Mouse (Mus musculus) forebrain, embryonic 13.5 days (tissue): ENCODE measurements at regions not wholly inside any gene's neighbourhood (a gene's known extent, or its start where the extent isn't known, plus 50 kb on each side); places are given as distances from the start of the nearest gene placed in this dataset.

Experiments used
- ATAC-seq: fragments of 200-750 bp; cut with Nextera tagmentation; 2 replicates; pipeline ENCODE4 v1.8.0; 2017
- H3K27ac ChIP-seq: fragments of 300-500 bp; sonication (generic); 2 replicates; pipeline ENCODE4 v1.5.1; 2015; ENCODE audit warnings: inconsistent platforms, mild to moderate bottlenecking, moderate library complexity
- H3K27me3 ChIP-seq: fragments of 300-500 bp; sonication (generic); 2 replicates; pipeline ENCODE4 v1.6.1; 2015; ENCODE audit warnings: mild to moderate bottlenecking, inconsistent platforms
- H3K36me3 ChIP-seq: fragments of 300-500 bp; sonication (generic); 2 replicates; pipeline ENCODE4 v1.6.1; 2015; ENCODE audit warnings: mild to moderate bottlenecking, inconsistent platforms; ENCODE audit not compliant: poor library complexity, severe bottlenecking
- H3K4me1 ChIP-seq: fragments of 300-500 bp; sonication (generic); 2 replicates; pipeline ENCODE4 v1.6.1; 2015; ENCODE audit warnings: inconsistent platforms
- H3K4me2 ChIP-seq: fragments of 300-500 bp; sonication (generic); 2 replicates; pipeline ENCODE4 v1.6.1; 2015; ENCODE audit warnings: inconsistent platforms, mild to moderate bottlenecking, moderate library complexity
- H3K4me3 ChIP-seq: fragments of 300-500 bp; sonication (generic); 2 replicates; pipeline ENCODE4 v1.5.1; 2015; ENCODE audit warnings: mild to moderate bottlenecking, inconsistent platforms
- H3K9ac ChIP-seq: fragments of 300-500 bp; sonication (generic); 2 replicates; pipeline ENCODE4 v1.6.1; 2015; ENCODE audit warnings: mild to moderate bottlenecking, inconsistent platforms
- H3K9me3 ChIP-seq: fragments of 300-500 bp; sonication (generic); replicated peaks from 2 replicates; pipeline ENCODE4 v1.6.1; 2016; ENCODE audit warnings: inconsistent platforms
- WGBS: fragments of 180-500 bp; shearing (Covaris S2); methylation state at CpG from one replicate; pipeline ENCODE4 v1.1.7; 2015; 5-methylcytosine and 5-hydroxymethylcytosine counted together

DNA sequence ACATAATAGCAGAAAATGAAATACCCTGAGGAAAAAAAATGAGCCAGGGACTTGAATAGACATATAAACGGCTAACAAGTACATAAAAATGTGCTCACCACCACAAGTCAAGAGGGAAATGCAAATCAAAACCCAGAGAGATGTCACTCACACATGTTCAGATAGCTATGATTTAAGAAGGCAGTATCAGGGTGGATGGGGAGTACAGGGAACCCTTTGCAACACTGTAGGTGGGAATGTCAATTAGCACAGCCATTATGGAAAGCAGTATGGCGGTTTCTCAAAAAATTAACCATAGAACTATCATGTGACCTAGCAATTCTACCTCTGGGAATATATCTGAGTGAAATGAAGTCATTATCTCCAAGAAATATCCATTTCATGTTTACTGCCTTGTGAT, 337.6 kb downstream of the Ttll7 start:
- H3K27me3 ChIP-seq = no peaks in the 10 kb centered on the region
- H3K4me1 ChIP-seq = no peaks in the 10 kb centered on the region
- H3K4me2 ChIP-seq = no peak overlapping the region
- H3K36me3 ChIP-seq = no peaks in the 10 kb centered on the region
- 77% methylated on average over 2 of the region's 2 CpGs for WGBS
- H3K4me3 ChIP-seq = no peak overlapping the region
- no peak for ATAC-seq
- no peaks in the 10 kb centered on the region for H3K9me3 ChIP-seq
- no peak overlapping the region for H3K9ac ChIP-seq
- no peak overlapping the region for H3K27ac ChIP-seq

DNA sequence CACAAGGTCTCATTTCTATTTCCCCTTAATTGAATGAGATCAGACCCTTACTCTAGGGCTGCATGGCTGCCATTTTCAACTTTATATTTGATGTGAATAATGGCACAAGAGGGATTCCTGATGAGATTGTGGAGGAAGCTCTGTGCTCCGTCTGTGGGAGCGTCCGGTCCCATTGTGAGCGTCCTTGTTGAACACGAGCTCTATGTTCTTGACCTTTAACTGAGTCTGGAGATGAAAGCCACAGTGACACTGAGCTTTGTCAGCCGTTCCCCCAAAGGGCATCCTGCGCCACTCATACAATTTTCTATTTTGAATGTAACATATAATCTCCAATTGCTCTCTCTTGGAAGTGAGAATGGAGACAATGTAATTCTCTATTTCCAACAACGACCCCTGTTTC, 344.5 kb downstream of the Ttll7 start:
- Histone ChIP-seq H3K9me3 (no peaks in the 10 kb centered on the region; the same call in 1 of the 2 replicates), H3K4me2 (no peak overlapping the region), H3K9ac (no peak overlapping the region), H3K4me3 (no peak overlapping the region), H3K4me1 (no peaks in the 10 kb centered on the region), H3K27me3 (no peaks in the 10 kb centered on the region), H3K36me3 (no peaks in the 10 kb centered on the region), H3K27ac (no peak overlapping the region)
- WGBS = 84% methylated on average over 8 of the region's 8 CpGs
- no peak for ATAC-seq

DNA sequence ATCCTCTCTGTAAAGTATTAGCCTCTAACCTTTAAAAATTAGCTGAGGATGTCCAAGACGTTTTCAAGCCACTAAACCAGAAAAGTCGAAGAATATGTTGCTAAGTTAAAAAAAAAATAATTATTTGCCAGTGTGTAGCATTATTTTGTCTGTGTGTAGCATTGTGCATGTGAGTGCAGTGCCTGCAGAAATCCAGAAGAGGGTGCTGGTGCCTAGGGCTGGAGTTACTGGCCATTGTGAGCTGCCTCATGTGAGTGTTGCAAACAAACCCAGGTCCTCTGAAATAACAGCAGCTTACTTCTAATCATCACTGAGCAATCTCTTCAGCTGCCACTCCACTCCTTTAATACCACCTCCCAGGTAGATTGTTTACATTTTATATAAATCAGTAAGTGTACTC, 345.0 kb downstream of the Ttll7 start:
- whole genome bisulfite sequencing = 57% methylated on average over 2 of the region's 2 CpGs
- Histone ChIP-seq H3K36me3 (no peaks in the 10 kb centered on the region), H3K9ac (no peak overlapping the region), H3K4me2 (no peak overlapping the region), H3K4me1 (no peaks in the 10 kb centered on the region), H3K9me3 (no peaks in the 10 kb centered on the region; the same call in 1 of the 2 replicates), H3K4me3 (no peak overlapping the region), H3K27ac (no peak overlapping the region), H3K27me3 (no peaks in the 10 kb centered on the region)
- ATAC-seq = no peak

DNA sequence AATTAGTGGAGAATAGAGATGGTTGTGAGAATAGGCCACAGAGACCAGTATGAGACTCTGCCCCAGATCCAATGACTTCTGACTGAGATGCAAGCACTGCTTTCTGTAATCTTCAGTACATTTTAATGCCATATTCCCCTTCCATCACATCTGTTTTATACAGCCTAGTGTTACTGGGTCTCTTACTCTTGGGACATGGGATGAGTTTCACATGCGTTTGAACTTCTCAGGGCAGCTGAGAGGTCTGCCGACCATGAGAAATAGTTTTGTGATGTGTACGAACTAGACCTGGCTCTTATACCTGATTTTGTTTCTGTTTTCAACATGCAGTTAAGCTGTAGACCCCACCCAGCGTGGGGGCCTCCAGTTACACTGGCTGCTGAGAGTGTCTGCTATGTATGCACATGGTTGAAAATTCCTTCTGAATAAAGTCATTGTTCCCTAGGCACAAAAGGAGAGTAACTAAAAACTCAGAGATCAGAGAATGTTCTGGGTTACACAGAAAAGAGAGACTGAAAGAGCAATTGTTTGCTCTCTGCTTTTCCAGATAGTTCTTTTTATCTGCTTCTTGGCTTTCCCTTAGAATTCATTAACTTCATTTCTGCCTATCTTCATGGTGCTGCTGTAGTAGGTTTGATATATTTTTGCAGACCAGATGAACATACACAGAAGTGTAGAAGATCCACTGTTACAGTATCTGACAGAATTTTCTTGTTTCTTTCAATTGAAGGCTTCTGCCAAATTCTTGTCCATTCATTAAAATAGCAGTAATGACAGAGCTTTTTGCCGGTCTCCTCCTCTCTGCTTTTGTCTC, 359.2 kb downstream of the Ttll7 start:
- Histone ChIP-seq H3K36me3 (no peaks in the 10 kb centered on the region), H3K4me2 (no peak overlapping the region), H3K27ac (no peak overlapping the region), H3K4me1 (peaks cover 8% of the 10 kb centered on the region; the same call in 1 of the 2 replicates), H3K9ac (no peak overlapping the region), H3K9me3 (no peaks in the 10 kb centered on the region), H3K4me3 (no peak overlapping the region), H3K27me3 (no peaks in the 10 kb centered on the region)
- 31% methylated on average over 5 of the region's 5 CpGs for WGBS
- no peak for ATAC-seq

DNA sequence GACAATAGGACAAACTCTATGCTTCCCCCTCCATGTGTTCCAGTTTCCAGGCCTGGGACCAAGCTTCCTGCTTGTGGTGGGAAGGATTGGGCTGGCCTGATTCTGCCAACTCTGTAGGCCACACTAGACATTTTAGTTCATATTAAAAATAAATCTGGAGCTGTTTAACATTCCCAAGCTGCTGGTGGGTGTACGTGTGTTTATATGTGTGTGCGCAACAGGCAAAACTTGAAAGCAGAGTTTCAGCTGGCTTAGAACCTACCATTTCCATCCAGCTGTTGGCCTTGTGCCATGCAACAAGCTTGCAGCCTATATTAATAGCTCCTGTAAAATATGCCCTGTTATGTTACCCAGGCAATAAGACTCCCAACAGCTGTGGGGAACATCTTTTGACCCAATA, 376.5 kb downstream of the Ttll7 start:
- H3K9ac ChIP-seq = no peak overlapping the region

DNA sequence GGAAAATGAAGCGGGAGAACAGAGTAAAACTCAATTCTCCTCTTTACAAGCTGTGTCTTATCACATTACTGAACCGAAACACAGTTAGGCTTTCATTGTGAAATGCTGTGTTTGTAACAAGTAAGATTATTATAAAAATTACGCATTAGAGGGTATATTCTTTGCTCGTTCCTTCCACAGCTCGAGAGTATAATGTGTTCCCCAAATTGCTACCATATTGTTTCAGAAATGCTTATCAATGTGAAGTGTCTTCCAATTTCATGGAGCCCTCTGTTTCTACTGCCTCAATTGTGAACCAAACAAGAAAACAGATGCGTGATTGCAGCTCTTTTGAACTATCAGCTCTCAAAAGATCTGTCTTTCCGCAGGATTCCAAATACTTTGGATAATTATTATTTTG, 378.4 kb downstream of the Ttll7 start:
- H3K9ac ChIP-seq = no peak overlapping the region
- ATAC-seq = peak; percentile 73
- H3K4me2 ChIP-seq = no peak overlapping the region
- no peak overlapping the region for H3K27ac ChIP-seq
- H3K36me3 ChIP-seq = no peaks in the 10 kb centered on the region
- no peaks in the 10 kb centered on the region for H3K27me3 ChIP-seq
- no peaks in the 10 kb centered on the region for H3K9me3 ChIP-seq
- 76% methylated on average over 7 of the region's 7 CpGs for WGBS
- H3K4me1 ChIP-seq = no peaks in the 10 kb centered on the region
- H3K4me3 ChIP-seq = no peak overlapping the region

More for the DNA sequence above, 376.5 kb downstream of the Ttll7 start:
- no peak overlapping the region for H3K4me2 ChIP-seq
- H3K36me3 ChIP-seq = no peaks in the 10 kb centered on the region
- no peaks in the 10 kb centered on the region for H3K4me1 ChIP-seq
- H3K4me3 ChIP-seq = no peak overlapping the region
- no peaks in the 10 kb centered on the region for H3K9me3 ChIP-seq
- ATAC-seq = no peak
- no peaks in the 10 kb centered on the region for H3K27me3 ChIP-seq
- H3K27ac ChIP-seq = no peak overlapping the region
- 93% methylated on average over 2 of the region's 2 CpGs for WGBS

DNA sequence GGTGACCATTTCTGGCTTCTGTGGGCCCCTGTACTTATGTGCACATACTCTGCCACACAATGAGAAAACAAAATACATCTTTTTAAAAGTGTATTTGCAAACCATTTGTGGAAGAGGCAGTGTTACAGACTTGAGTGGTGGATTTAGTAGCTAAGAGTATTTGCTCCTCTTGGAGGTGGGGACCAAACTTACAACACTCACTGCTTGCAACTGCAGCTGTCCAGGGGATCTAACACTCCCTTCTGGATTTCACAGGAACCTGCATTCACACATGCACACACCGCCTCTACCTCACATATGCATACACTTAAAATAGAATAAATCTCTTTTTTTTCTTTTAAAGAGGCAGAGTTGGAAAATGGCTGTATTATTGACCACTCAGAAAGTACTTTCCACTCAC, 386.2 kb downstream of the Ttll7 start:
- H3K4me3 ChIP-seq = no peak overlapping the region
- no peaks in the 10 kb centered on the region for H3K4me1 ChIP-seq
- no peaks in the 10 kb centered on the region for H3K9me3 ChIP-seq
- no peak overlapping the region for H3K9ac ChIP-seq
- ATAC-seq = no peak
- 94% methylated on average over 1 of the region's 1 CpGs for WGBS
- H3K36me3 ChIP-seq = no peaks in the 10 kb centered on the region
- H3K27me3 ChIP-seq = no peaks in the 10 kb centered on the region
- H3K27ac ChIP-seq = no peak overlapping the region
- H3K4me2 ChIP-seq = no peak overlapping the region

DNA sequence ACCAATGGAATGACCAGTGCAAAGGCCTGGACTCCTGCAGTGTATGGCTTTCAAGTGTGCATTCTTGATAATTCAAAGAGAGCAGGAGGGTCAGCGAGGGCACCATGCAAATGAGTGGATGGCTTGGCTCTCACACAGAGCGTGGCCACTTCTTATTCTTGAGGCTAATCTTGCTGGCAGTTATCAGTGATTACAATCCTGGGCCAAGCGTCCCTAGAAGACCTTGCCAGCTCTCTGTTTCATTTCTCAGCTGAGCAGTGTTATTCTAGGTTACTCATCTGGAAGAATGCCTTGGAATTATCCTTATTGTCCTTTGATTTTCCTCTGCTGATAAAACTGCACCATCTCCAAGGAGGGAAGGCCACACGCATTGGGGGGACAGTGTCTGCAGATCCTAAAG, 388.5 kb downstream of the Ttll7 start:
- Histone ChIP-seq H3K4me3 (no peak overlapping the region), H3K27ac (no peak overlapping the region), H3K9ac (no peak overlapping the region), H3K4me1 (no peaks in the 10 kb centered on the region), H3K4me2 (no peak overlapping the region), H3K9me3 (no peaks in the 10 kb centered on the region), H3K36me3 (no peaks in the 10 kb centered on the region), H3K27me3 (no peaks in the 10 kb centered on the region)
- WGBS = 20% methylated on average over 4 of the region's 4 CpGs
- ATAC-seq = no peak

DNA sequence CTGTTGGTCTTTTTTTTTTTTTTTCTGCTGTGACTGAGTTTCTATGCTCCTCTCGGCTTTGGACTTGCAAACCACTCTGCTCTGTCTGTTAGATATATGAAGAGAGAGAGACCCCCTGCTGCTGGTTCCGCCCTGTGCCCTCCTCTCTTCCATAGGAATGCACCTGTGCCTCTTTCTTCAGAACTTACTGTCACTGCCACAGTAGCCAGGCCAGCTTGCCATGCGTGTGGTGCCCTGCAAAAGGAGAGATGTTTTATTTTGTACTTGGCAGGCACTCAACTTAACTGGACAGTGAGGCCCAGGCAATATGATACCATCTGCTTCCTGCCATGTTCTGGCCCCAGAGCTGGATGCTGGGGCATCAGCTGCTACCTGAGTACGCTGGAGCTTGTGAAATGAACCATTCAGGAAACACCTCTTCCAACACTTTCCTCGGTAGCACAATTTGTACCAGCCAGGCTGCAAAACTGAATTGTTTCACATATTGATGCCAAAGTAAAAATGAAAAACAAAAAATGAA, 392.8 kb downstream of the Ttll7 start:
- ATAC-seq = no peak
- WGBS = 71% methylated on average over 5 of the region's 5 CpGs

DNA sequence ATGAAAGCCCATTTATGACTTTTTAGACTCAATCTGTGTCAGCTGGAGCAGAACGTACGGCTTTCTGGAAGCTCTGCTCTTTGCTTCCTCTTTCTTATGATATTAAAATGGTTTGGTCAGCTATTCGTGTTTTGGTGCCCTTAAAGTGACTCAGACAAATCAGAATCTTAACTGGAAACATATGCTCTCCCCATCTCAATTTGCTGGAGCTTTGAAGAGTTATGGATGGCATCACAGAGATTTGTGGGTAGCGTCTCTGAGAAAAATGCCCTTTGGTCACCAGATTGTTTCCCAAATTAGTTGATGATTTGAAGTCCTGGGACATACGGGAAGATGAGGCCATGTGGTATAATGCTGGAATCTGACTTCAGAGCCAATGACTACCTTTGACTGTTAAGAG, 394.0 kb downstream of the Ttll7 start:
- Histone ChIP-seq H3K4me1 (no peaks in the 10 kb centered on the region), H3K27me3 (no peaks in the 10 kb centered on the region), H3K27ac (no peak overlapping the region), H3K4me3 (no peak overlapping the region), H3K9me3 (no peaks in the 10 kb centered on the region), H3K9ac (no peak overlapping the region), H3K36me3 (no peaks in the 10 kb centered on the region), H3K4me2 (no peak overlapping the region)
- 86% methylated on average over 5 of the region's 5 CpGs for WGBS
- no peak for ATAC-seq

More for the DNA sequence above, 392.8 kb downstream of the Ttll7 start:
- Histone ChIP-seq H3K4me1 (no peaks in the 10 kb centered on the region), H3K27me3 (no peaks in the 10 kb centered on the region), H3K27ac (no peak overlapping the region), H3K9me3 (no peaks in the 10 kb centered on the region), H3K4me2 (no peak overlapping the region), H3K36me3 (no peaks in the 10 kb centered on the region), H3K4me3 (no peak overlapping the region), H3K9ac (no peak overlapping the region)

DNA sequence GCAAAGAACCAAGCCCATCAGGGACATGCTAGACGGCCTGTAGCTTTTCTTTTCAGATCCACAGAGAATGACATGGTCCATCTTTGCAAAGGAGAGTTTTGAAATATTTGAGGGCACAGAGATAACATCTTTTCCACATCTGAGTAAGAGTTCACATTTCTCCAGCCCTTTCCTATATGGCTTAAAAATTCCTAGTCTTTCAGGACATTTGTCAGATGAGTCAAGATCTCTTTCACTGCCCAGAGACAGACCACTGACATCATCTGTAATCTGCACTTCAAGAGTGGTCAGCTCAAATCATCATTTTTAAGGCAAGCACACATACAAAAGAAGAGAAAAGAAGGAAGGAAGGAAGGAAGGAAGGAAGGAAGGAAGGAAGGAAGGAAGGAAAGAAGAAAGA, 397.3 kb downstream of the Ttll7 start:
- no peaks in the 10 kb centered on the region for H3K36me3 ChIP-seq
- no peak overlapping the region for H3K4me3 ChIP-seq
- no peak overlapping the region for H3K4me2 ChIP-seq
- no peak overlapping the region for H3K9ac ChIP-seq
- WGBS = 82% methylated on average over 1 of the region's 1 CpGs
- H3K9me3 ChIP-seq = no peaks in the 10 kb centered on the region
- H3K27me3 ChIP-seq = no peaks in the 10 kb centered on the region
- no peak for ATAC-seq
- peaks cover 12% of the 10 kb centered on the region for H3K4me1 ChIP-seq
- H3K27ac ChIP-seq = no peak overlapping the region

DNA sequence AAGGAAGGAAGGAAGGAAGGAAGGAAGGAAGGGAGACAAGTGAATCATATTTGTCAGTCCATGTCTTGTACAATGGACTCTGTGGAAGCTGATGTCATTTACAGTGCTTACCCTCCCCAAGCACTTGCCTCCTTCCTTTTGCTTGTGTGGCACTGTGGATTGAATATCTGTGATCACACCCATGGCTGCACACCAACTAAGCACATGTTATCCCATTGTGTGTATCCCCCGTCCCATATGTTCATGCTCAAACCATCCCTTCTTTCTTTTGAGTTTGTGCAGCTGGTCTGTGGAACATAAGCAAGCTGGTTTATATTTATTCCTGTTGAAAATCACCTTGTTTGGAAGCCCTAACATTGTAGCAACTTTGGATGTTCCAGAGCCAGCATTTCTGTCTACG, 397.7 kb downstream of the Ttll7 start:
- Histone ChIP-seq H3K36me3 (no peaks in the 10 kb centered on the region), H3K4me3 (no peak overlapping the region), H3K9me3 (no peaks in the 10 kb centered on the region), H3K9ac (no peak overlapping the region), H3K4me1 (peaks cover 12% of the 10 kb centered on the region), H3K27ac (no peak overlapping the region), H3K4me2 (no peak overlapping the region), H3K27me3 (no peaks in the 10 kb centered on the region)
- WGBS = 73% methylated on average over 2 of the region's 2 CpGs
- ATAC-seq = peak; percentile 60
